Comparison of ENCODE assay signal across 7 mouse cellular contexts in genomic region chr13:52624038-52624437, GRCm38 (mm10). TPM values are rescaled to one million over a fixed set of nuclear protein-coding genes. Genes with fewer than 3 reads are reported as not detected.
DNase-seq lines count a peak whose midpoint lies in the region; ATAC-seq lines count a peak whose summit lies in the region.

No protein-coding gene starts in this region.

- peak; percentile 32 for DNase-seq in CD4-positive helper T cell, adult 2 months (ENCODE audit: low read depth, low spot score)
- DNase-seq in MEL-GATA-1-ER (ENCODE audit: extremely low read depth, low read depth) = peak; percentile 52
- DNase-seq in cerebellum, adult 8-10 months = peak; percentile 42
- peak; percentile 59 for DNase-seq in gastrocnemius, postnatal 14 days
- DNase-seq in layer of hippocampus, postnatal 10 days (ENCODE audit: low spot score in 2 of 2) = peak; percentile 79 to 81
- DNase-seq in spleen, postnatal 10 days (ENCODE audit: low spot score in 2 of 2) = peak; percentile 65 to 87

- intact Hi-C loops in gastrocnemius, postnatal 14 days (cut with DNase I; ENCODE audit: low total_unique reads) = loop anchor here (10.0 kb wide), 1 partner anchor 789 kb away; no protein-coding TSS in a partner anchor

- ATAC-seq in megakaryocyte, adult 5-6 weeks (ENCODE audit: poor library complexity, severe bottlenecking) = peak; percentile 88

RNA-seq across cellular contexts. Expression of gene Syk, which starts 41.1 kb away (rescaled TPM):
- 1 to 10 TPM; 2.5 to 3.3 TPM for total RNA-seq in gastrocnemius, postnatal 14 days (2021)
- 1 to 10 TPM; 6.6 to 8.2 TPM for total RNA-seq in layer of hippocampus, postnatal 10 days (2021)
- total RNA-seq in megakaryocyte, adult 5-6 weeks (2015) = 87.8 and 90.2 TPM in 2 replicates
- 157 and 178 TPM in 2 replicates for total RNA-seq in megakaryocyte, adult 5-6 weeks (2017)

Comparison
In these comparisons a context has a peak if more than half of its experiments do, and no peak if none do; other contexts are left out.
1. Peak in every context shown above with its lines: DNase-seq and ATAC-seq.
2. RNA of gene Syk, which starts 41.1 kb away (total RNA-seq): 87.8 to 178 TPM in megakaryocyte, adult 5-6 weeks; 6.6 to 8.2 TPM in layer of hippocampus, postnatal 10 days and 2.5 to 3.3 TPM in gastrocnemius, postnatal 14 days; every median in the first group is over 4 times any median in the second.